Mouse (Mus musculus): Measurements from ENCODE around the gene Stoml3.

DNA sequence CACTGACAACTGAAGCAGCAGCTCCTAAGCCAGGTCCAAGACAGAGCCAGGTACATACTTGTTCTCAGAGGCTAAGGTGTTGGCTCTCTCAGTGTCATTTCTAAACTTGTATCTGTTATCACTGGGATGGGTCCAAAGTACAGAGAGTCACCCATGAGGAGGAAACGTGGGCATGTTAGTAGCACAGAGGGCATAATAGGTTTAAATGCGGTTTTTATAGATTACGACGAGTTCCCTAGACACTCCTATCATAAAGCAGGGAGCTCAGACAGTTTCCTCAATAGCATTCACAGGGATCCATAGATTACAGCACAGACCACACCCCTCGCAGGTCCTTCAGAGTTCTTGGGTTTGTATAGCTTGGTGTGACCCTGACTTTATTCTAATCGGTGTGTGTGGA lies 34.4 kb upstream of the Stoml3 start:
- TF ChIP-seq UBTF (IDR thresholded peaks at IDR 0.05; ENCODE audit: low read depth, low read length) (no peak), ZMIZ1 (IDR thresholded peaks at IDR 0.05; ENCODE audit: low read depth, low read length) (no peak), EP300 (IDR thresholded peaks at IDR 0.05; ENCODE audit: low read length) (no peak), POLR2A (IDR thresholded peaks at IDR 0.05; ENCODE audit: low read depth, low read length) (no peak), SMC3 (IDR thresholded peaks at IDR 0.05; ENCODE audit: low read depth, low read length) (no peak), CTCF (conservative IDR thresholded peaks at IDR 0.05 in 1 of 2, IDR thresholded peaks at IDR 0.05 in 1 of 2; ENCODE audit: low read depth in 2 of 2, low read length in 2 of 2) (no peak)

All from CH12.LX (cell line).